Mouse (Mus musculus) embryonic facial prominence, embryonic 14.5 days (tissue): Measurements from ENCODE around the gene Gse1. TPM values are rescaled to one million over a fixed set of nuclear protein-coding genes. Genes with fewer than 3 reads are reported as not detected.

ENCODE experiments used
- ATAC-seq: fragments of 200-750 bp; cut with Nextera tagmentation; 2 replicates; pipeline ENCODE4 v1.8.0; 2017; ENCODE audit warnings: low read depth, moderate number of reproducible peaks, moderate TSS enrichment
- DNase-seq: peaks from one replicate; pipeline ENCODE4 v3.0.0-alpha.2; 2015; ENCODE audit warnings: low spot score
- H3K27ac ChIP-seq: fragments of 300-500 bp; sonication (generic); replicated peaks from 2 replicates; pipeline ENCODE4 v1.5.1; 2014; ENCODE audit warnings: low read depth, mild to moderate bottlenecking, low read length, moderate library complexity
- H3K27me3 ChIP-seq: fragments of 300-500 bp; sonication (generic); replicated peaks from 2 replicates; pipeline ENCODE4 v1.6.1; 2014; ENCODE audit warnings: low read length; ENCODE audit not compliant: control insufficient read depth, insufficient read depth
- H3K36me3 ChIP-seq: fragments of 300-500 bp; sonication (generic); 2 replicates; pipeline ENCODE4 v1.6.1; 2014; ENCODE audit warnings: low read length, mixed read lengths; ENCODE audit not compliant: control insufficient read depth, insufficient read depth
- H3K4me1 ChIP-seq: fragments of 300-500 bp; sonication (generic); 2 replicates; pipeline ENCODE4 v1.6.1; 2014; ENCODE audit warnings: antibody characterized with exemption, low read length; ENCODE audit not compliant: control insufficient read depth, insufficient read depth
- H3K4me2 ChIP-seq: fragments of 300-500 bp; sonication (generic); 2 replicates; pipeline ENCODE4 v1.6.1; 2014; ENCODE audit warnings: low read depth, mild to moderate bottlenecking, low read length, moderate library complexity, mixed read lengths
- H3K4me3 ChIP-seq: fragments of 300-500 bp; sonication (generic); 2 replicates; pipeline ENCODE4 v1.5.1; 2014; ENCODE audit warnings: low read depth, mild to moderate bottlenecking, low read length
- H3K9ac ChIP-seq: fragments of 300-500 bp; sonication (generic); 2 replicates; pipeline ENCODE4 v1.6.1; 2014; ENCODE audit warnings: low read depth, mild to moderate bottlenecking, low read length, moderate library complexity, mixed read lengths
- H3K9me3 ChIP-seq: fragments of 300-500 bp; sonication (generic); 2 replicates; pipeline ENCODE4 v1.6.1; 2016; ENCODE audit warnings: low read length; ENCODE audit not compliant: control insufficient read depth
- WGBS: fragments of 180-500 bp; shearing (Covaris S2); extraction: QIAGEN DNeasy Blood & Tissue Kit; methylation state at CpG from one replicate; pipeline ENCODE4 v1.1.7; 2014; 5-methylcytosine and 5-hydroxymethylcytosine counted together
- polyA plus RNA-seq: library from polyadenylated mRNA; unstranded; fragments of >200 nt; fragmentation: Nextera tagmentation; extraction: Ambion mirVana; gene quantifications from 2 replicates; pipeline ENCODE4 v1.2.1, GENCODE M21; 2014

Gene Gse1
- polyA plus RNA-seq, 1 experiment from 2014 or later = 8.7 TPM

GRCm38 (mm10) chr8:120251411-120252035 lies 23.3 kb downstream of the Gse1 start:
- ATAC-seq = peak; percentile 55
- no peak overlapping the region for H3K27ac ChIP-seq
- no peak overlapping the region for H3K4me3 ChIP-seq
- H3K27me3 ChIP-seq = no peaks in the 10 kb centered on the region
- 68% methylated on average over 9 of the region's 9 CpGs for WGBS
- peaks cover 29% of the 10 kb centered on the region for H3K4me1 ChIP-seq
- H3K36me3 ChIP-seq = no peaks in the 10 kb centered on the region
- H3K9ac ChIP-seq = no peak overlapping the region
- H3K4me2 ChIP-seq = no peak overlapping the region
- DNase-seq = peak; percentile 58
- no peaks in the 10 kb centered on the region for H3K9me3 ChIP-seq

- peaks cover 34% of the 10 kb centered on the region for H3K4me1 ChIP-seq
- no peak overlapping the region for H3K27ac ChIP-seq
- WGBS = 75% methylated on average over 8 of the region's 8 CpGs
- ATAC-seq (no peak), DNase-seq (no peak)
- H3K9ac ChIP-seq = no peak overlapping the region
- H3K36me3 ChIP-seq = no peaks in the 10 kb centered on the region
- H3K4me3 ChIP-seq = no peak overlapping the region
- no peaks in the 10 kb centered on the region for H3K9me3 ChIP-seq
- no peak overlapping the region for H3K4me2 ChIP-seq
- no peaks in the 10 kb centered on the region for H3K27me3 ChIP-seq
Observed at GRCm38 (mm10) chr8:120253626-120254025, 25.4 kb downstream of the Gse1 start.

- WGBS = 86% methylated on average over 6 of the region's 6 CpGs
- Histone ChIP-seq H3K27me3 (no peaks in the 10 kb centered on the region), H3K4me1 (peaks cover 35% of the 10 kb centered on the region), H3K27ac (no peak overlapping the region), H3K9me3 (no peaks in the 10 kb centered on the region), H3K9ac (no peak overlapping the region), H3K4me2 (no peak overlapping the region), H3K4me3 (no peak overlapping the region), H3K36me3 (no peaks in the 10 kb centered on the region)
- DNase-seq = no peak
- no peak for ATAC-seq
Observed at GRCm38 (mm10) chr8:120255406-120255987, 27.2 kb downstream of the Gse1 start.

GRCm38 (mm10) chr8:120256958-120257357 lies 28.7 kb downstream of the Gse1 start:
- Histone ChIP-seq H3K4me2 (no peak overlapping the region), H3K9me3 (no peaks in the 10 kb centered on the region), H3K9ac (peak overlapping the region; percentile 17; the same call in 1 of the 2 replicates), H3K4me3 (no peak overlapping the region), H3K36me3 (no peaks in the 10 kb centered on the region), H3K4me1 (peaks cover 42% of the 10 kb centered on the region), H3K27ac (no peak overlapping the region), H3K27me3 (no peaks in the 10 kb centered on the region)
- DNase-seq (peak; percentile 50), ATAC-seq (no peak)
- 42% methylated on average over 6 of the region's 6 CpGs for WGBS

- peaks cover 53% of the 10 kb centered on the region for H3K4me1 ChIP-seq
- ATAC-seq = peak; percentile 58
Observed at GRCm38 (mm10) chr8:120259206-120259605, 30.9 kb downstream of the Gse1 start.

GRCm38 (mm10) chr8:120260677-120261076 lies 32.4 kb downstream of the Gse1 start:
- no peaks in the 10 kb centered on the region for H3K36me3 ChIP-seq
- H3K4me1 ChIP-seq = peaks cover 67% of the 10 kb centered on the region
- H3K9ac ChIP-seq = 0 out of 2 replicates have a peak overlapping the region, but pooled peaks have one; percentile 34
- no peak overlapping the region for H3K4me2 ChIP-seq
- H3K4me3 ChIP-seq = no peak overlapping the region
- H3K27ac ChIP-seq = 0 out of 2 replicates have a peak overlapping the region, but pooled peaks have one; percentile 18
- DNase-seq (no peak), ATAC-seq (no peak)
- WGBS = 84% methylated on average over 5 of the region's 5 CpGs
- no peaks in the 10 kb centered on the region for H3K27me3 ChIP-seq
- H3K9me3 ChIP-seq = no peaks in the 10 kb centered on the region

More at GRCm38 (mm10) chr8:120259206-120259605, 30.9 kb downstream of the Gse1 start:
- no peaks in the 10 kb centered on the region for H3K9me3 ChIP-seq
- H3K36me3 ChIP-seq = no peaks in the 10 kb centered on the region
- no peak overlapping the region for H3K9ac ChIP-seq
- DNase-seq = peak; percentile 75
- H3K4me2 ChIP-seq = no peak overlapping the region
- H3K27me3 ChIP-seq = no peaks in the 10 kb centered on the region
- WGBS = 46% methylated on average over 13 of the region's 13 CpGs
- no peak overlapping the region for H3K4me3 ChIP-seq
- no peak overlapping the region for H3K27ac ChIP-seq

GRCm38 (mm10) chr8:120261338-120262120 lies 33.3 kb downstream of the Gse1 start:
- Histone ChIP-seq H3K4me3 (no peak overlapping the region), H3K27ac (peak overlapping the region; percentile 52), H3K36me3 (no peaks in the 10 kb centered on the region), H3K4me1 (peaks cover 67% of the 10 kb centered on the region), H3K4me2 (peak overlapping the region; percentile 23; the same call in 1 of the 2 replicates), H3K9ac (0 out of 2 replicates have a peak overlapping the region, but pooled peaks have one; percentile 8), H3K9me3 (no peaks in the 10 kb centered on the region), H3K27me3 (no peaks in the 10 kb centered on the region)
- DNase-seq (peak; percentile 59), ATAC-seq (no peak)
- 24% methylated on average over 21 of the region's 21 CpGs for WGBS

GRCm38 (mm10) chr8:120263879-120264278 lies 35.6 kb downstream of the Gse1 start:
- Histone ChIP-seq H3K4me2 (no peak overlapping the region), H3K4me1 (peaks cover 83% of the 10 kb centered on the region), H3K36me3 (no peaks in the 10 kb centered on the region), H3K9me3 (no peaks in the 10 kb centered on the region), H3K27me3 (no peaks in the 10 kb centered on the region), H3K9ac (no peak overlapping the region), H3K4me3 (no peak overlapping the region), H3K27ac (no peak overlapping the region)
- WGBS = 73% methylated on average over 5 of the region's 5 CpGs
- DNase-seq = no peak
- no peak for ATAC-seq
